Mouse (Mus musculus) embryonic facial prominence, embryonic 10.5 days (tissue): Measurements from ENCODE around the gene Cwc15. TPM values are rescaled to one million over a fixed set of nuclear protein-coding genes. Genes with fewer than 3 reads are reported as not detected.

Source experiments
- polyA plus RNA-seq: library from polyadenylated mRNA; unstranded; fragments of >200 nt; fragmentation: Nextera tagmentation; extraction: Ambion mirVana; gene quantifications from 2 replicates; pipeline ENCODE4 v1.2.1, GENCODE M21; 2016

The Cwc15 gene
- polyA plus RNA-seq, 1 experiment from 2014 or later, result 178 TPM

Other genes with a start within 250 kb of the Cwc15 start
- 20.8 and 21.6 TPM in 2 replicates for gene Sesn3, start 225.6 kb upstream of the Cwc15 start, polyA plus RNA-seq
- gene Endod1, start 119.1 kb upstream of the Cwc15 start, polyA plus RNA-seq, result 6.9 and 8.0 TPM in 2 replicates
- gene Kdm4d, start 135 bp upstream of the Cwc15 start, polyA plus RNA-seq, result 0.19 and 0.46 TPM in 2 replicates
- gene Amotl1, start 144.4 kb downstream of the Cwc15 start, polyA plus RNA-seq, result 23.1 and 27.4 TPM in 2 replicates
- 0.23 TPM in 1 of 2 replicates, not detected in the other for gene Piwil4, start 240.1 kb downstream of the Cwc15 start, polyA plus RNA-seq